Mouse (Mus musculus) left cerebral cortex, adult 8-10 months (tissue): Measurements from ENCODE around the gene Map4k5. TPM values are rescaled to one million over a fixed set of nuclear protein-coding genes. Genes with fewer than 3 reads are reported as not detected.

ENCODE experiments used
- DNase-seq, 2 experiments: peaks; one replicate each; pipeline ENCODE4 v3.0.0; 2022; ENCODE audit warnings: low spot score in 2 of 2
- microRNA-seq, 2 experiments: library from miRNA; unstranded; fragments of <30 nt; microRNA quantifications; one replicate each; pipeline ENCODE4 v1.2.0; 2022
- total RNA-seq, 4 experiments: library from RNA; stranded (reverse); gene quantifications; 2 replicates each; pipeline ENCODE4 v1.2.4; 2022

The Map4k5 gene
- total RNA-seq, 4 experiments from 2014 or later: 38.6 to 43.3 (median 39.3) TPM

DNA sequence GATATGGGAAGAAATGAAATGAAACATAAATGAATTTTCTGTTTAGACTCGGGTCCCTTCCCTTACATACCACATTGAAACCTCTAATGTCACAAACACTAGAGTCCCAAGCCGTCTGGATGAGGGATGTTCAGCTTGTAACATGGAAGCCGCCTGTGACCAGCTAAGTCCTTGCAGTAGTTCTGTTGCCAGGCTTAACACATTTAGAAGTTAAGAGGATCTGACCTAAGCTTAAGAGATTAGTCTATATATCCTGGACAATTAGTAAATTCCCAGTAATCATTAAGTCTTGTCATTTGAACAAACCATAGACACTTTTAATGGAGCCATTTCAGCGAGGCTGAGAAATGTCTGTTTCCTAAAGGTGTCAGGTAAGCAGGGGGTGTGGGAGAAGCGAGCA lies 137.0 kb downstream of the Map4k5 start:
- DNase-seq: no peak

DNA sequence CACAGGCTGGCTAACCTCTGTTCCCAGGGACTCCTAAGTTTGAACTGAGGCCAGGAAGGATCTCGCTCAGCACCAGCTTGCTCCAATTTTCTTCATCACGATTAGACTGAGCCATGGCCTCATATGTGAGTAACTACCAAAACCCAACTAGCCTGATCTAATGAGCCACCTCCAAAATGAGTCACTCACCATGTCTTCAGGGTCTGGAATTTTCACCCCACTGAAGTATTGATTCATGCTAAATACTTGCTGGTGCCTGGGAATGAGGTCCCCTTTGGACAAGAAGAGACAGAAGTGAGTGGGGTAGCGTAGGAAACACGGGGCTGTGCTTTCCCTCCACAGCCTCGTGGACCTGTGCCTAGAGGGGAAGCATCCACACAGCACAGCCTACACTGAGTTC lies 139.1 kb downstream of the Map4k5 start:
- DNase-seq: no peak

Small RNA genes within 50 kb of the gene (microRNA-seq; reads per million reads assigned to microRNA genes)
- gene Mir681: 0 reads per million in 2 experiments

Other genes with a start within 250 kb of the Map4k5 start
- gene Sos2, start 211.3 kb downstream of the Map4k5 start, total RNA-seq: 10 to 100 TPM; 33.1 to 42.4 (median 36.6) TPM
- 10 to 100 TPM; 16.7 to 19.2 (median 18.5) TPM for gene L2hgdh, start 168.3 kb downstream of the Map4k5 start, total RNA-seq
- gene Atp5s, start 168.2 kb downstream of the Map4k5 start, total RNA-seq: 10 to 100 TPM; 27.7 to 33.8 (median 30.7) TPM
- gene Cdkl1, start 101.9 kb downstream of the Map4k5 start, total RNA-seq: 10 to 100 TPM; 40.5 to 42.0 (median 41.6) TPM
- gene Atl1, start 586 bp downstream of the Map4k5 start, total RNA-seq: 100 to 1,000 TPM; 216 to 228 (median 225) TPM
- gene Sav1, start 93.8 kb upstream of the Map4k5 start, total RNA-seq: 10 to 100 TPM; 18.8 to 19.8 (median 19.2) TPM
- gene Nin, start 220.5 kb upstream of the Map4k5 start, total RNA-seq: 10 to 100 TPM; 55.3 to 67.9 (median 64.0) TPM